Mouse (Mus musculus) forebrain, postnatal 0 days (tissue): ENCODE measurements at regions not wholly inside any gene's neighbourhood (a gene's known extent, or its start where the extent isn't known, plus 50 kb on each side); places are given as distances from the start of the nearest gene placed in this dataset.

Experiments
- ATAC-seq: fragments of 200-750 bp; cut with Nextera tagmentation; 2 replicates; pipeline ENCODE4 v1.8.0; 2017; ENCODE audit warnings: mild to moderate bottlenecking, moderate library complexity
- DNase-seq: peaks from one replicate; pipeline ENCODE4 v3.0.0-alpha.2; 2015
- H3K27ac ChIP-seq: fragments of 300-500 bp; sonication (generic); 2 replicates; pipeline ENCODE4 v1.5.1; 2014; ENCODE audit warnings: low read depth, mild to moderate bottlenecking, antibody characterized with exemption, low read length, moderate library complexity, mixed read lengths
- H3K27me3 ChIP-seq: fragments of 300-500 bp; sonication (generic); 2 replicates; pipeline ENCODE4 v1.6.1; 2014; ENCODE audit warnings: mild to moderate bottlenecking, low read length, mixed read lengths; ENCODE audit not compliant: insufficient read depth
- H3K36me3 ChIP-seq: fragments of 300-500 bp; sonication (generic); 2 replicates; pipeline ENCODE4 v1.6.1; 2014; ENCODE audit warnings: mild to moderate bottlenecking, moderate library complexity; ENCODE audit not compliant: insufficient read depth
- H3K4me1 ChIP-seq: fragments of 300-500 bp; sonication (generic); 2 replicates; pipeline ENCODE4 v1.6.1; 2014; ENCODE audit warnings: antibody characterized with exemption; ENCODE audit not compliant: insufficient read depth
- H3K4me2 ChIP-seq: fragments of 300-500 bp; sonication (generic); 2 replicates; pipeline ENCODE4 v1.6.1; 2014; ENCODE audit warnings: low read depth, mild to moderate bottlenecking, moderate library complexity
- H3K4me3 ChIP-seq: fragments of 300-500 bp; sonication (generic); 2 replicates; pipeline ENCODE4 v1.5.1; 2014; ENCODE audit warnings: low read depth, low read length, mixed read lengths
- H3K9ac ChIP-seq: fragments of 300-500 bp; sonication (generic); 2 replicates; pipeline ENCODE4 v1.6.1; 2014; ENCODE audit warnings: mild to moderate bottlenecking
- H3K9me3 ChIP-seq: fragments of 300-500 bp; sonication (generic); 2 replicates; pipeline ENCODE4 v1.6.1; 2016; ENCODE audit warnings: low read length
- CTCF ChIP-seq: sonication (generic); IDR thresholded peaks from 2 replicates; pipeline ENCODE4 v1.5.1; 2016; ENCODE audit warnings: antibody characterized with exemption, control low read depth, low read depth
- WGBS: fragments of 180-500 bp; shearing (Covaris S2); extraction: QIAGEN DNeasy Blood & Tissue Kit; methylation state at CpG from one replicate; pipeline ENCODE4 v1.1.7; 2014; 5-methylcytosine and 5-hydroxymethylcytosine counted together

- Histone ChIP-seq H3K27me3 (no peaks in the 10 kb centered on the region), H3K36me3 (no peaks in the 10 kb centered on the region), H3K27ac (no peak overlapping the region), H3K4me1 (no peaks in the 10 kb centered on the region), H3K9me3 (no peaks in the 10 kb centered on the region), H3K4me3 (no peak overlapping the region), H3K4me2 (no peak overlapping the region), H3K9ac (no peak overlapping the region)
- 64% methylated on average over 5 of the region's 5 CpGs for WGBS
- no peak for TF ChIP-seq CTCF
- ATAC-seq (no peak), DNase-seq (no peak)
Observed at GRCm38 (mm10) chr2:159566461-159566860, 767.5 kb downstream of the Gm826 start.

- H3K36me3 ChIP-seq = no peaks in the 10 kb centered on the region
- no peak for DNase-seq
- no peak overlapping the region for H3K4me3 ChIP-seq
- H3K27me3 ChIP-seq = no peaks in the 10 kb centered on the region
- ATAC-seq = no peak
- WGBS = 69% methylated on average over 4 of the region's 4 CpGs
- no peaks in the 10 kb centered on the region for H3K4me1 ChIP-seq
- no peak overlapping the region for H3K4me2 ChIP-seq
- no peak for TF ChIP-seq CTCF
- H3K9me3 ChIP-seq = no peaks in the 10 kb centered on the region
- H3K9ac ChIP-seq = no peak overlapping the region
- no peak overlapping the region for H3K27ac ChIP-seq
Observed at GRCm38 (mm10) chr2:159568391-159568790, 765.6 kb downstream of the Gm826 start.

DNA sequence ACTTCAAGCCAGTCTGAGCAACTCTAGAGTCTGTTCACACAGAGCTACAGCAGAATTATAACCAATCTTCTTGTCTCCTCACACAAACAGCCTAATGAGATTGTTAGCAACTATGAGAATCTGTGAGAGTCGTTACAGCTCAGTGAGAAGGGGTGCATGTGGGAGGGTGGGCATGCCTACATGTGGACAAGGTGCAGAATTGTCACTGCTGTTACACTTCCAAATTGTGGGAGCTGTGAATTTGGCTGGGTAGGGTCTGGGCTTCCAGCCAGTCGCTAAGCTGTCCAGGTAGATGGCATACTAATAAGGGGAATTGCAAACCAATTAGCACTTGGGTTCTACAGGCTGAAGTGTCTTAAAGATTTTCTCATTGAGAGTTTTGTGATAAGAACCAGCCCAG, 762.1 kb downstream of the Gm826 start:
- 0 out of 2 replicates have a peak, but pooled peaks have one; percentile 8 for ATAC-seq
- Histone ChIP-seq H3K36me3 (no peaks in the 10 kb centered on the region), H3K4me3 (no peak overlapping the region), H3K4me1 (no peaks in the 10 kb centered on the region), H3K9me3 (no peaks in the 10 kb centered on the region), H3K9ac (no peak overlapping the region), H3K27me3 (no peaks in the 10 kb centered on the region), H3K27ac (no peak overlapping the region), H3K4me2 (no peak overlapping the region)
- 32% methylated on average over 2 of the region's 2 CpGs for WGBS
- TF ChIP-seq CTCF = no peak
- peak; percentile 8 for DNase-seq

DNA sequence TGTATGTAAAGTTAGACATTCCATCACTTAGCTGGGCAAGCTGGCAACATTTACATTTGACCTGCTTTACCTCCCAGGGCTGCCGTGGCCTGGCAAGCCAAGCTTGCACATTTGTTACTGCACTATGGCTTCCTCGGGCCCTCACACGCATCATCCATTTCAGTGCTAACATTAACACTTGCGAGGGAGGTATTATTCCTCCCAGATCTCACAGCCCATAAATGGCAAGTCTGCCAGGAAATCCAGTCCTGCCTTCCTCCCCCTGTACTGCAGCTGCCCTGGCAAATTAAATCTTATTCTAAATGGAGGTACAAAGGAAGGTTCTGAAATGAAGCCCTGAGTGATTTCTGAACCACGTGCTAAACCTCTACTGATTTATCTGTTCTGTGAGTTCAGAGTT, 758.7 kb downstream of the Gm826 start:
- no peak overlapping the region for H3K9ac ChIP-seq
- no peak overlapping the region for H3K27ac ChIP-seq
- H3K9me3 ChIP-seq = no peaks in the 10 kb centered on the region
- no peak for TF ChIP-seq CTCF
- H3K4me2 ChIP-seq = no peak overlapping the region
- H3K27me3 ChIP-seq = no peaks in the 10 kb centered on the region
- WGBS = 72% methylated on average over 5 of the region's 5 CpGs
- no peaks in the 10 kb centered on the region for H3K36me3 ChIP-seq
- ATAC-seq = no peak
- no peaks in the 10 kb centered on the region for H3K4me1 ChIP-seq
- no peak overlapping the region for H3K4me3 ChIP-seq
- DNase-seq = no peak

- Histone ChIP-seq H3K27me3 (no peaks in the 10 kb centered on the region), H3K4me2 (no peak overlapping the region), H3K4me1 (no peaks in the 10 kb centered on the region), H3K27ac (no peak overlapping the region), H3K9me3 (no peaks in the 10 kb centered on the region), H3K4me3 (no peak overlapping the region), H3K36me3 (no peaks in the 10 kb centered on the region), H3K9ac (no peak overlapping the region)
- DNase-seq (no peak), ATAC-seq (no peak)
- WGBS = 44% methylated on average over 8 of the region's 8 CpGs
- no peak for TF ChIP-seq CTCF
Observed at GRCm38 (mm10) chr2:159583103-159583502, 750.9 kb downstream of the Gm826 start.

- no peak overlapping the region for H3K4me2 ChIP-seq
- TF ChIP-seq CTCF = no peak
- peak; percentile 79 for DNase-seq
- no peaks in the 10 kb centered on the region for H3K27me3 ChIP-seq
- H3K36me3 ChIP-seq = no peaks in the 10 kb centered on the region
- H3K27ac ChIP-seq = no peak overlapping the region
- H3K9me3 ChIP-seq = no peaks in the 10 kb centered on the region
- H3K4me3 ChIP-seq = no peak overlapping the region
- ATAC-seq = peak; percentile 60; the same call in 1 of the 2 replicates
- no peaks in the 10 kb centered on the region for H3K4me1 ChIP-seq
- no peak overlapping the region for H3K9ac ChIP-seq
Observed at GRCm38 (mm10) chr2:159584641-159585040, 749.3 kb downstream of the Gm826 start.

- Histone ChIP-seq H3K36me3 (no peaks in the 10 kb centered on the region), H3K27me3 (no peaks in the 10 kb centered on the region), H3K4me3 (no peak overlapping the region), H3K4me1 (no peaks in the 10 kb centered on the region), H3K9me3 (no peaks in the 10 kb centered on the region), H3K9ac (no peak overlapping the region), H3K27ac (no peak overlapping the region), H3K4me2 (no peak overlapping the region)
- ATAC-seq (no peak), DNase-seq (peak; percentile 29)
- 48% methylated on average over 6 of the region's 6 CpGs for WGBS
- TF ChIP-seq CTCF = peak; percentile 45
Observed at GRCm38 (mm10) chr2:159586697-159587473, 747.1 kb downstream of the Gm826 start.
